Mouse (Mus musculus): ENCODE data around the gene Cilp2. TPM values are rescaled to one million over a fixed set of nuclear protein-coding genes. Genes with fewer than 3 reads are reported as not detected.

The Cilp2 gene
- polyA plus RNA-seq, 1 experiment from 2014 or later, result 0.29 TPM

- no peak overlapping the region for H3K27ac ChIP-seq (ENCODE audit: low read length)
- no peaks in the 10 kb centered on the region for H3K27me3 ChIP-seq (ENCODE audit: control insufficient read depth, insufficient read depth, low read length)
- peaks cover 15% of the 10 kb centered on the region for H3K36me3 ChIP-seq (ENCODE audit: control insufficient read depth, insufficient read depth)
- ATAC-seq (replicated peaks; ENCODE audit: extremely low read depth, insufficient read depth, low FRiP score), result no peak
- H3K4me3 ChIP-seq (ENCODE audit: low read length), result no peak overlapping the region
- H3K9me3 ChIP-seq (replicated peaks; ENCODE audit: control insufficient read depth, low read length), result no peaks in the 10 kb centered on the region
- no peak overlapping the region for H3K4me2 ChIP-seq (ENCODE audit: low read depth, low read length)
- 76% methylated on average over 8 of the region's 8 CpGs for WGBS
- no peak overlapping the region for H3K9ac ChIP-seq (ENCODE audit: low read length)
- peaks cover 35% of the 10 kb centered on the region for H3K4me1 ChIP-seq (ENCODE audit: control insufficient read depth, insufficient read depth, low read length)
These were observed 16.6 kb upstream of the Cilp2 start for GRCm38 (mm10) chr8:69904096-69904495.

- peak overlapping the region; percentile 85 for H3K9ac ChIP-seq (ENCODE audit: low read length)
- peak; percentile 87 for ATAC-seq (replicated peaks; ENCODE audit: extremely low read depth, insufficient read depth, low FRiP score)
- H3K9me3 ChIP-seq (replicated peaks; ENCODE audit: control insufficient read depth, low read length), result no peaks in the 10 kb centered on the region
- peak overlapping the region; percentile 79 for H3K4me3 ChIP-seq (ENCODE audit: low read length)
- H3K27me3 ChIP-seq (ENCODE audit: control insufficient read depth, insufficient read depth, low read length), result no peaks in the 10 kb centered on the region
- WGBS, result under 1% methylated on average over 43 of the region's 45 CpGs
- peak overlapping the region; percentile 87 for H3K27ac ChIP-seq (ENCODE audit: low read length)
- peaks cover 35% of the 10 kb centered on the region for H3K4me1 ChIP-seq (ENCODE audit: control insufficient read depth, insufficient read depth, low read length)
- peak overlapping the region; percentile 84 for H3K4me2 ChIP-seq (ENCODE audit: low read depth, low read length)
- peaks cover 6% of the 10 kb centered on the region for H3K36me3 ChIP-seq (ENCODE audit: control insufficient read depth, insufficient read depth)
These were observed 15.6 kb upstream of the Cilp2 start for GRCm38 (mm10) chr8:69903063-69903542.

- Histone ChIP-seq H3K4me3 (ENCODE audit: low read length) (peak within 1 kb of the TSS; percentile 79), H3K9ac (ENCODE audit: low read length) (peak within 1 kb of the TSS; percentile 85), H3K36me3 (ENCODE audit: control insufficient read depth, insufficient read depth) (no peaks in the 10 kb centered on the region; the same call in 1 of the 2 replicates), H3K9me3 (replicated peaks; ENCODE audit: control insufficient read depth, low read length) (no peaks in the 10 kb centered on the region), H3K27ac (ENCODE audit: low read length) (peak within 1 kb of the TSS; percentile 87), H3K27me3 (ENCODE audit: control insufficient read depth, insufficient read depth, low read length) (no peaks in the 10 kb centered on the region), H3K4me1 (ENCODE audit: control insufficient read depth, insufficient read depth, low read length) (peaks cover 41% of the 10 kb centered on the region), H3K4me2 (ENCODE audit: low read depth, low read length) (peak within 1 kb of the TSS; percentile 84)
- WGBS, result 4% methylated on average over 89 of the region's 89 CpGs
- ATAC-seq (replicated peaks; ENCODE audit: extremely low read depth, insufficient read depth, low FRiP score), result peak; percentile 15; the same call in 1 of the 2 replicates
These were observed 14.9 kb upstream of the Cilp2 start, which contains the start of the genes Tssk6, Ndufa13 and Yjefn3 for GRCm38 (mm10) chr8:69902163-69903062. Tssk6 (plus strand) TSS chr8:69902184. Ndufa13 (minus strand) TSS chr8:69902558. Yjefn3 (minus strand) TSS chr8:69902712.

GRCm38 (mm10) chr8:69901484-69902162 is 14.1 kb upstream of the Cilp2 start:
- 2% methylated on average over 41 of the region's 41 CpGs for WGBS
- Histone ChIP-seq H3K27me3 (ENCODE audit: control insufficient read depth, insufficient read depth, low read length) (no peaks in the 10 kb centered on the region), H3K4me3 (ENCODE audit: low read length) (peak overlapping the region; percentile 79), H3K4me1 (ENCODE audit: control insufficient read depth, insufficient read depth, low read length) (peaks cover 42% of the 10 kb centered on the region), H3K9me3 (replicated peaks; ENCODE audit: control insufficient read depth, low read length) (no peaks in the 10 kb centered on the region), H3K9ac (ENCODE audit: low read length) (peak overlapping the region; percentile 85), H3K27ac (ENCODE audit: low read length) (peak overlapping the region; percentile 87), H3K4me2 (ENCODE audit: low read depth, low read length) (peak overlapping the region; percentile 84), H3K36me3 (ENCODE audit: control insufficient read depth, insufficient read depth) (no peaks in the 10 kb centered on the region; the same call in 1 of the 2 replicates)
- peak; percentile 74 for ATAC-seq (replicated peaks; ENCODE audit: extremely low read depth, insufficient read depth, low FRiP score)

GRCm38 (mm10) chr8:69900895-69901451 is 13.5 kb upstream of the Cilp2 start:
- no peaks in the 10 kb centered on the region; the same call in 1 of the 2 replicates for H3K36me3 ChIP-seq (ENCODE audit: control insufficient read depth, insufficient read depth)
- H3K27me3 ChIP-seq (ENCODE audit: control insufficient read depth, insufficient read depth, low read length), result no peaks in the 10 kb centered on the region
- WGBS, result 14% methylated on average over 12 of the region's 12 CpGs
- peak; percentile 2; the same call in 1 of the 2 replicates for ATAC-seq (replicated peaks; ENCODE audit: extremely low read depth, insufficient read depth, low FRiP score)
- H3K9me3 ChIP-seq (replicated peaks; ENCODE audit: control insufficient read depth, low read length), result no peaks in the 10 kb centered on the region
- H3K9ac ChIP-seq (ENCODE audit: low read length), result peak overlapping the region; percentile 82
- peaks cover 42% of the 10 kb centered on the region for H3K4me1 ChIP-seq (ENCODE audit: control insufficient read depth, insufficient read depth, low read length)
- H3K27ac ChIP-seq (ENCODE audit: low read length), result peak overlapping the region; percentile 87
- peak overlapping the region; percentile 84 for H3K4me2 ChIP-seq (ENCODE audit: low read depth, low read length)
- H3K4me3 ChIP-seq (ENCODE audit: low read length), result peak overlapping the region; percentile 79

GRCm38 (mm10) chr8:69899876-69900275 is 12.4 kb upstream of the Cilp2 start:
- H3K4me1 ChIP-seq (ENCODE audit: control insufficient read depth, insufficient read depth, low read length), result peaks cover 46% of the 10 kb centered on the region
- no peak overlapping the region for H3K4me3 ChIP-seq (ENCODE audit: low read length)
- no peaks in the 10 kb centered on the region for H3K9me3 ChIP-seq (replicated peaks; ENCODE audit: control insufficient read depth, low read length)
- H3K9ac ChIP-seq (ENCODE audit: low read length), result no peak overlapping the region
- no peaks in the 10 kb centered on the region for H3K27me3 ChIP-seq (ENCODE audit: control insufficient read depth, insufficient read depth, low read length)
- ATAC-seq (replicated peaks; ENCODE audit: extremely low read depth, insufficient read depth, low FRiP score), result no peak
- no peaks in the 10 kb centered on the region; the same call in 1 of the 2 replicates for H3K36me3 ChIP-seq (ENCODE audit: control insufficient read depth, insufficient read depth)
- peak overlapping the region; percentile 84 for H3K4me2 ChIP-seq (ENCODE audit: low read depth, low read length)
- 79% methylated on average over 2 of the region's 2 CpGs for WGBS
- H3K27ac ChIP-seq (ENCODE audit: low read length), result no peak overlapping the region

- Histone ChIP-seq H3K27ac (ENCODE audit: low read length) (no peak overlapping the region), H3K27me3 (ENCODE audit: control insufficient read depth, insufficient read depth, low read length) (no peaks in the 10 kb centered on the region), H3K4me2 (ENCODE audit: low read depth, low read length) (no peak overlapping the region), H3K9me3 (replicated peaks; ENCODE audit: control insufficient read depth, low read length) (no peaks in the 10 kb centered on the region), H3K4me1 (ENCODE audit: control insufficient read depth, insufficient read depth, low read length) (peaks cover 44% of the 10 kb centered on the region), H3K4me3 (ENCODE audit: low read length) (no peak overlapping the region), H3K9ac (ENCODE audit: low read length) (0 out of 2 replicates have a peak overlapping the region, but pooled peaks have one; percentile 19), H3K36me3 (ENCODE audit: control insufficient read depth, insufficient read depth) (peaks cover 8% of the 10 kb centered on the region)
- no peak for ATAC-seq (replicated peaks; ENCODE audit: extremely low read depth, insufficient read depth, low FRiP score)
- 78% methylated on average over 6 of the region's 6 CpGs for WGBS
These were observed 10.4 kb upstream of the Cilp2 start for GRCm38 (mm10) chr8:69897857-69898256.

GRCm38 (mm10) chr8:69895772-69896451 is 8.4 kb upstream of the Cilp2 start:
- Histone ChIP-seq H3K27ac (ENCODE audit: low read length) (no peak overlapping the region), H3K27me3 (ENCODE audit: control insufficient read depth, insufficient read depth, low read length) (no peaks in the 10 kb centered on the region), H3K4me1 (ENCODE audit: control insufficient read depth, insufficient read depth, low read length) (peaks cover 32% of the 10 kb centered on the region), H3K4me2 (ENCODE audit: low read depth, low read length) (no peak overlapping the region), H3K9ac (ENCODE audit: low read length) (no peak overlapping the region), H3K9me3 (replicated peaks; ENCODE audit: control insufficient read depth, low read length) (no peaks in the 10 kb centered on the region), H3K4me3 (ENCODE audit: low read length) (no peak overlapping the region), H3K36me3 (ENCODE audit: control insufficient read depth, insufficient read depth) (peaks cover 8% of the 10 kb centered on the region)
- ATAC-seq (replicated peaks; ENCODE audit: extremely low read depth, insufficient read depth, low FRiP score), result no peak
- WGBS, result 63% methylated on average over 4 of the region's 4 CpGs

Measured in heart, embryonic 16.5 days (tissue).